Mouse (Mus musculus): ENCODE data around the gene Acbd4.

Gene Acbd4

DNA sequence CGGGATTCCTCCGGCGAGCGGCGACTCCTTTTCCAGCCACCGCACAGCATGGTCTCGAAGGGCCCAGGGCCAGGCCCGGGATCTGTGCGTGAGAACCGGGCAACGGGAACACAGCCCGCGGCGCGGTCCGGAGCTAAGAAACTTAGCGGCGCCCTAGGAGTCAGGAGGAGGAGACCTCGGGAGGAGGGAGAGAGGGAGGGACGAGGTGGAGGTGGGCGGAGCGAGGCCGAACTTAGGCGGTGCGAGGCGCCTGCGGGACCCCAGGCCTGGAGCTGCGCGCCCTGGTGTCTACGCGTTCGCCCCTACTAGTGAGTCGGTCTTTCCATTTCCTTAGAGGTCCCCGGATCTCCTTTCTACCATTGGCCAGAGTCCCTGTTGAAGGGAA is at the start of gene Acbd4, which contains the start of gene Plcd3:
Acbd4 (plus strand) TSS at position 202 of the 385 bp plus-strand sequence.
Plcd3 (minus strand) TSS at position 178 of the 385 bp plus-strand sequence.
- peak; percentile 57 to 77 for DNase-seq (ENCODE audit: low spot score in 2 of 2)

DNA sequence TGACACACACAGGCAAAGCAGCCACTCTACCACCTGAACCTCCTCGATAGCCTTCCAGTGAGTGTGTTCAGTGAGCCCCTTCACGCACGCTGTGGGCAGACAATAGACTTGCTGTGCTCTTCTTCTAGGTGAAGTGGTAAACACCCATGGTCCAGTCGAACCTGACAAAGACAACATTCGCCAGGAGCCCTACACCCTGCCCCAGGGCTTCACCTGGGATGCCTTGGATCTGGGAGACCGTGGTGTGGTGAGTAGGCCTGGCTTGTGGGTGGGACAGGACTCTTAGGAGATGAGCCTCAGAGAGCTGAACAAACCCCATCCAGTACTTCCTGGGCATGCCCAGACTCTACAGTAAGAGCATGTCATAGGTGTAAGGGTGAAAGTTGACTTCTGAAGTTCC is 49.4 kb upstream of the Acbd4 start:
- DNase-seq (ENCODE audit: low spot score in 2 of 2): no peak

GRCm38 (mm10) chr11:103053191-103054076 is 48.0 kb upstream of the Acbd4 start:
- DNase-seq (ENCODE audit: low spot score in 2 of 2): no peak

DNA sequence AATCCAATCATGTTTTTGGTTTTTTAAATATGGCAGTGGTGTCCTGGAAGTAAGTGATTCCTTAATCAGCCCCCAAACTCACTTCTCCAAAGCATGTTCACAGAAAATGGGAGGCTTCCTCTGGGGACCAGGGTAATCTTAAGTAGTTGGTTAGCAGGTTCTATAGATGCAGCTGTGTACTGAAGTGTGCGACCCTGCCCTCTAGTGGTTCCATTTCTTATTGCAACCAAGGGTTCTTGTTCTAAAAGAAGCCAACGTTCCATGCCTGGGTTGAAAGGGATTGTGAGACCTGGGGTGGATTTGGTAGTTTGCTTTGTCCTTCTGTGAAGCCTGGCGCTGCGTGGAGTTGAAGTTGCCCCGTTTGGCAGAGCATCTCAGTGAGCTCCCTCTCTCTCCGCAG is 46.7 kb upstream of the Acbd4 start:
- peak; percentile 72 to 88 for DNase-seq (ENCODE audit: low spot score in 2 of 2)

DNA sequence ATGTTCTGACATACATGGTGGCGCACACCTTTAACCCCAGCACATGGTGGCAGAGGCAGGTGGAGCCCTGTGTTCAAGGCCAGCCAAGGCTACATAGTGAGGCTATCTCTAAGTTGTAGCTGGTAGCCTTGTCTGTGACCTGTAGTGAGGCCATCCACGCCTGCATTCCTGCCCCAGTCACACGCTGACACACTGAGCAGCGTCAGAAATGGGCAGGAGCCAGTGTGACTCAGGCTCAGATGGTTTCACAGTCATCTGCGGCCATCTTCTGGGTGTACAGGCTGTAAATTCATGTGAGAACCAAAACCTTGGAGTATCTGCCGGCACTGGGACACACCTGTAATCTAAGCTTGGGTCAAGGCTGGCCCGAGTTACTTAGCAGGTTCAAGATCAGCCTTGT is 44.8 kb upstream of the Acbd4 start:
- DNase-seq (ENCODE audit: low spot score in 2 of 2): no peak

DNA sequence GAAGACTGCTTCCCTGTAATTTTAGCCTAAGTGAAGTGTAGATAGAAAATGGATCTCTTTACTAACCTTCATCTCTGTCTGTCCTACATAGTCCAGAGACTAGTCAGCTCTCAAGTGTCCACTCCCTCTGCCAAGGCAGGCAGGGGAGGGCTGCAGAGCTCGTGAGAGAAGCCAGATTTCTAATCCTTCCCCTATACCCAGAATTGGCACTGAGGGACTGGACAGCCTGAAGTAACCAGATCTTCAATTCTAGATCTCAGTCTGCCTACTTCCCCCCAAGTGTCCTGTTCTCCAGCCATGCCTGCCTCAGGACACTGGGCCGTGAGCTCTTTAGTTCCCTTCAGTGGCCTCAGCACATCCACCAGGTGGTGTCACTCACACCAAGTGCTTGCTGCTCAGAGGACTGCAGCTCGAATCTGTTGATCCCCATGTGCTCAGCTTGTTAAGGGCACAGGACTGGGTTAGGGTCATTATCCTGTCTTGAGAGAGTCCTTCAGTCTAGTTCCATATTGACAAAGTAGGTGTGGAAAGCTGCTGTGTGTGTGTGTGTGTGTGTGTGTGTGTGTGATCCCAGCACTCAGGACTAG is 42.9 kb upstream of the Acbd4 start:
- no peak for DNase-seq (ENCODE audit: low spot score in 2 of 2)

GRCm38 (mm10) chr11:103066191-103067050 is 35.1 kb upstream of the Acbd4 start:
- DNase-seq (ENCODE audit: low spot score in 2 of 2): no peak

- DNase-seq (ENCODE audit: low spot score in 2 of 2): no peak
These were observed 34.5 kb upstream of the Acbd4 start for GRCm38 (mm10) chr11:103067051-103067361.

- no peak for DNase-seq (ENCODE audit: low spot score in 2 of 2)
These were observed 34.0 kb upstream of the Acbd4 start for GRCm38 (mm10) chr11:103067457-103068001.

- no peak for DNase-seq (ENCODE audit: low spot score in 2 of 2)
These were observed 33.2 kb upstream of the Acbd4 start for GRCm38 (mm10) chr11:103068272-103068671.

DNA sequence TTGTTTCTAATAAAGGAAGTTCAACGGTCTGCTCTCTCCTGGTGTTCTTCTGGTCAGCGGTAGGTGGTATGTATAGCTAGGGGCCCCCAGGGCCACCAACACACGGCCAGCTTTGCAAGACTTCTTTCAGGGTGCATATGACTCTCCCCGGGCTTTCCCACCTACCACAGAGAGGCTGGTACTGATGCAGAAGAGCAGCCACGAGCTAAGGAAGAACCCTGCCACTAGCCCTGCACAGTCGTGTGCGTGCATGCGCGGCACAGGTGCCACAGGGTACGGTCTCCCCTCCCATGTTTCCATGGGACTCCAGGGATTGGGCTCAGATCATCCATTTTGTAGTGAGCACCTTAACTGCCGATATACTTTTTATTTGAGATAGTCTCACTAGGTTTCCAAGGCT is 32.6 kb upstream of the Acbd4 start:
- DNase-seq (ENCODE audit: low spot score in 2 of 2): no peak

DNA sequence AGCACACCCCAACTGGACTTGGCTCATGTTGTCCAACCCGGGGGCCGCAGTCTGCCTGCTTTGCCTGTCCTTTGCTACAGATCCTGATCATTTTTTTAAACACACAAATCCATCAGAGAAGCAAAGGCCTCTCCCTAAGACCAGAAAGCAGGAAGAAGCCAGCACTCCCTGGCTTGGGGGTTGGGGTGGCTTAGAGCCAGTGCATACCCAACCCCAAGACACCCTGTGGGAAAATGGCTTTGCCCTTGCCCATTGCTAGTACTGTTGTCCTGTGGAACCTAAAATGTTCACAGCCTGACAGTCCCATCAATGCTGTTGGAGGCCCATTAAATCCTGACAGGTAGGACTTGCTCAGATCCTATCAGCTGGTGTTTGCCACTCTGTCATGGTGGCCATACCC is 31.8 kb upstream of the Acbd4 start:
- no peak for DNase-seq (ENCODE audit: low spot score in 2 of 2)

DNA sequence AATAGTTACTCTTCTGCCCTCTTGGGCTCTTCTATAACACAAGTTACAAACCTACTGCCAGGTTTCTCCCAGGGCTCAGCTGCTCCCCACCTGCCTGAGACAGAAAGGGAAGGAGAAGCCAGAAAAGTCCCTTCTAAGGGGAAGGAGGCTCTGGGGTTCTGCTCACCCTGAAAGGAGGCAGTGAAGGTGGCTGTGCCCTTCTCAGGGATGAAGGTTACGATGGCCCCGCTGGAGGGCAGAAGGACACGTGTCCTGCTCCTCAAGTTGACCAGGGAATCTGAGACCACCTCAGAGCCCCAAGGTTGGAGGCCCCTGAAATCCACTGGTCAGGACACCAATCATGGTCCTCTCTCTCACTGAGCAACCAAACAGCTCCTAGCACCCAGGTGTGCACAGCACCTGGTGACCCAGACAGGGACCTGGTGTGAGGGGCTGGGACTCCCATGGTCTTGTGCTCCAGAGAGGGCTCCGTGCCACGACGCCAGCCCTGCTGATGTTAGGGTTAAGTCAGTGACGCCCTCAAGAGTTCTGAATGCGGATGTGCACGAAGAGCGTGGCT is 31.1 kb upstream of the Acbd4 start:
- DNase-seq (ENCODE audit: low spot score in 2 of 2): no peak

DNA sequence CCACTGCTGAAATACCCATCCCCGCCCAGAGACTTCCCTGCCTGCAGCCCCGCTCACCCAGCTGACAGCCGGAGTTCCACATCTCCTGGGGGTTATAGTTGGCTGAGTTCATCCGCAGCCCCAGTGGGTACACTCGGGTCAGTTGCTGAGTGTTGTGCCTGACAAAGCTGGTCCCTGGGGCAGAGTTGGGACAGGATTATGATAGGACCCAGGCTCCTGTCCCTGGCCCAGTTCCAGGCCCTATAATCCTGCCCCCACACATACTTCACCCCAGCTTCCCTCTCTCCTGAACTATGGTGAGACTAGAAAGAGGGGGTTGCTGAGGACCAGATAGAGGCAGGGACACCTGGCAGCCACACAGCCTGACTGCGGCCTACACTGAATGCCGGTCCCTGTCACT is 27.8 kb upstream of the Acbd4 start:
- DNase-seq (ENCODE audit: low spot score in 2 of 2): no peak

DNA sequence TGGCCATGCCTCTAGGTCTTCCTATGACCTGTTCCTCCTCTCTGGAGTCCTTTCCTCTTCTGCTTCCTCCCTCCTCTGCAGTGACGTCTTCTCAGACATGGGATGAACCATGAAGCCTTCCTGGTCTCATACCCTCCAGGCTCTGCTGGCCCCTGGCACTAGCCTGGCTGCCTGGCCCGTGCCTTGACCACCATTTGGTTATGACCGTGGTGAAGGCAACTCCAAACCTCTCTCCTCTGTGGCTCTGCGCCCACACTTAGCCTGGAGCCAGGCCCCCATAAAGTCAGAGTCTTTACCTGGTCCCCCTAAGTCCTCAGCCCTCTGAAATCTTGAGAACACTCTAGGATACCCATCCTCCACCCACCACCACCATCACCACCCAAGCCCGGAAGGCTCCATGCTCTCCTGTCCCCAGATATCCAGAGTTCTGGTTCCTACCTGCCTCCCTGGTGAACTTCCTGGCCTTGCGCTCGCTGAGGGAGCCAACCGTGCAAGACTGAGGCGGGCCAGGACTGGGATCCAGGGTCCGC is 27.3 kb upstream of the Acbd4 start:
- no peak for DNase-seq (ENCODE audit: low spot score in 2 of 2)

DNA sequence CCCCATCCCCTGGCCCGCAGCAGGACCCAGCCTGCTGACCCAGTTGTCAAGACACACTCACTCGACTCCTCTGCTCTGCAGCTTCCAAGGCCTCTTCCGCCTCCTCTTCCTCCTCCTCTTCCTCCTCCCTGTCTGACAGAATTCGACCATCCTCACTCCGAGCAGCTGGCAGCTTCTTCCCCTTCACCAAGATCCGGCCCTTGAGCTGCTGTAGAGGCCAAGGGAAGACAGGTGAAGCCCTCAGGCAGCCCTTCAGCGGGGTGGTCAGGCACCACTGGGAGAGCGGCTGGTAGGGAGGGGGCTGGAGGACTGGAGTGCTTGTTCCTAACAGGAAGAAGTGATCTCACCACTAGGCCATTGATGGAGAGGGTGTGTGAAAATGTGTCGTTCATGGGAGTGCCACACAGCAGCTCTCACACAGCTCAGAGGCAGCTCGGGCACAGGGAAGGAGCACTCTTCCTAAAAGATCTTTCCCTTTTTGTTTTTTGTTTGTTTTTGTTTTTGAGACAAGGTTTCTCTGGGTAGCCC is 26.6 kb upstream of the Acbd4 start:
- no peak for DNase-seq (ENCODE audit: low spot score in 2 of 2)

DNA sequence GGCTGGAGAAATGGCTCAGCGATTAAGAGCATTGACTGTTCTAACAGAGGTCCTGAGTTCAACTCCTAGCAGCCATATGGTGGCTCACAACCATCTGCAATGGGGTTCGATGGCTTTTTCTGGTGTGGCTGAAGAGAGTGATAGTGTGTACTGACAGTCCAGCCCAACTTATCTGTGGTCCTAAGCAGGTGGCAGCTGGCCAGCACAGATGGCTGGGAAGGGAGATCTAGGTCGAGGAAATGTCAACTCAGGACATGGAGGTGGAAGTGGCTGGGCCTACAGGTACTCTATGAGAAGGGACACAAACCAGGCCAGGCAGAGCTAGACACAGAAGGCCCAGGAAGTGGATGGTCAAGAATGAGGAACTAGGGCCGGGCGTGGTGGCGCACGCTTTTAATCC is 25.5 kb upstream of the Acbd4 start:
- DNase-seq (ENCODE audit: low spot score in 2 of 2): no peak

- DNase-seq (ENCODE audit: low spot score in 2 of 2): no peak
These were observed 24.9 kb upstream of the Acbd4 start for GRCm38 (mm10) chr11:103076581-103076980.

GRCm38 (mm10) chr11:103078131-103078530 is 23.4 kb upstream of the Acbd4 start:
- DNase-seq (ENCODE audit: low spot score in 2 of 2): no peak

DNA sequence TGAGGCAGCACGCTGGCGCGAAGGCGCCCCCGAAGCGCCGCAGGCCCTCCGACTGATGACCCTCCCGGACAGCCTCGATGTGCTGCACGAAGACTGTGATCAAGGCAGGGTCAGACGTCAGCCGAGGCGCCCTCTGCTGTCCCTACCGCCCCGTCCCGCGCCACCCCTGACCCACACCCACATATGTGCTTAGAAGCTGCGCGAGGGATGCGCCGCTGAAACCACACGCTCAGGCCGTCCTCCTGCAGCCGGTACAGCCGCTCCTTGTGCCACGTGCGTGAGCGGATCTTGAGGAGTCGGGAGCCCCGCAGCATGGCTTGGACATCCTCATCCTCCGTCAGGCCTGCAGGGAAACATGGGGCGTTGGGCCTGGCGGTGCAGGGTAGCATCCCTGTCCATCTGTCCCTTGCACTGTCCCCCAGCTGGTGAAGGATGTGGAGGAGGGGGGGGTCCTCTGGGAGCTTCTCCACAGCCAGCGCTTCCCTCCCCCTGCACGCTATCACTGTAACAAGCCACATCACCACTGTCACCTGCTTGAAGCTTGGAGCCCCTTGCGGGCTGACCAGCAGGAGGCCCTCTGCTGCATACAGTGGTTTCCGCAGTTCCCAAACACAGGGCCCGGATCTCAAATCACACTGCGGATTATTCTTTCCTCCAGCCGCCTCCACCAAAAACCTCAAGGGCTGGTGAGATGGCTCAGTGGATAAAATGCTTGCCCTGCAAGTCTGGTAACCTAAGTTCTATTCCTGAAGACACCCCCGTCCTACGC is 21.0 kb upstream of the Acbd4 start:
- DNase-seq (ENCODE audit: low spot score in 2 of 2): no peak

DNA sequence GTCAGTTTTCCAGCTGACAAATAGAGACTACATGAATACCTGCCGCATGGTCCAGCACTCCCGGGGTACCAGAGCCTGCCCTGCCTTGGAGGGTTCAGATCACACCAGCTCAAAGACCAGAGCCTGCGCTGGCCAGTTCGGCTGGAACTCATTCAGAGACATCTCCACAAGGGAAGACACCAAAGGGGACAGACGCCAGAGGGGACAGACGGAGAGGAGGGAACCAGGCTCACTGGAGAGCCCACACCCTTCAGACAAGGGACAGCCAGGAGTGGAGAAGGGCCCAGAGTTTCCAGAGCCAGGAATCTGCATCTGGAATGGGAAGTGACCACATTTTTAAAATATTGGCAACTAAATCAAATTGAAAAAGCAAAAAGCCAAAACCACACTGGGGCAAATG is 19.9 kb upstream of the Acbd4 start:
- no peak for DNase-seq (ENCODE audit: low spot score in 2 of 2)
